Mouse (Mus musculus) cerebellum, postnatal 25 days (tissue): ENCODE measurements around the gene Ubr4.
"Not testable (repeated sequence)": the region's sequence is repeated elsewhere in the genome, so short reads cannot be mapped to it uniquely, and the experiment has no call there.

ENCODE experiments used
- DNase-seq, 2 experiments: peaks; one replicate each; pipeline ENCODE4 v3.0.0; 2021; ENCODE audit warnings: mixed read lengths in 2 of 2

The Ubr4 gene

GRCm38 (mm10) chr4:139360761-139361548 lies 8.5 kb downstream of the Ubr4 start:
- no peak for DNase-seq

GRCm38 (mm10) chr4:139367336-139367735 lies 14.9 kb downstream of the Ubr4 start:
- DNase-seq = no peak

GRCm38 (mm10) chr4:139368038-139368437 lies 15.6 kb downstream of the Ubr4 start:
- no peak for DNase-seq

- DNase-seq = no peak
These were observed 20.7 kb downstream of the Ubr4 start for GRCm38 (mm10) chr4:139373130-139373529.

- DNase-seq = no peak
These were observed 21.1 kb downstream of the Ubr4 start for GRCm38 (mm10) chr4:139373531-139373930.

GRCm38 (mm10) chr4:139379719-139380118 lies 27.3 kb downstream of the Ubr4 start:
- DNase-seq = no peak

GRCm38 (mm10) chr4:139380207-139380748 lies 27.9 kb downstream of the Ubr4 start:
- DNase-seq = peak; percentile 100

GRCm38 (mm10) chr4:139380775-139381451 lies 28.5 kb downstream of the Ubr4 start:
- DNase-seq = no peak

- no peak for DNase-seq
These were observed 29.0 kb downstream of the Ubr4 start for GRCm38 (mm10) chr4:139381452-139381845.

- DNase-seq = no peak
These were observed 29.8 kb downstream of the Ubr4 start for GRCm38 (mm10) chr4:139382231-139382630.

- DNase-seq = not testable (repeated sequence)
These were observed 33.4 kb downstream of the Ubr4 start for GRCm38 (mm10) chr4:139385841-139386240.

GRCm38 (mm10) chr4:139386869-139387319 lies 34.5 kb downstream of the Ubr4 start:
- DNase-seq = no peak

GRCm38 (mm10) chr4:139389557-139389956 lies 37.1 kb downstream of the Ubr4 start:
- DNase-seq = no peak

- no peak for DNase-seq
These were observed 43.0 kb downstream of the Ubr4 start for GRCm38 (mm10) chr4:139395431-139395830.

- no peak for DNase-seq
These were observed 48.1 kb downstream of the Ubr4 start for GRCm38 (mm10) chr4:139400487-139400886.

- DNase-seq = no peak
These were observed 50.8 kb downstream of the Ubr4 start for GRCm38 (mm10) chr4:139403214-139403613.

- peak; percentile 27 to 37 for DNase-seq
These were observed 58.9 kb downstream of the Ubr4 start for GRCm38 (mm10) chr4:139411351-139411750.

GRCm38 (mm10) chr4:139417868-139418267 lies 65.5 kb downstream of the Ubr4 start:
- no peak for DNase-seq

GRCm38 (mm10) chr4:139421621-139422020 lies 69.2 kb downstream of the Ubr4 start:
- no peak for DNase-seq

- no peak for DNase-seq
These were observed 70.0 kb downstream of the Ubr4 start for GRCm38 (mm10) chr4:139422409-139422808.

- DNase-seq = no peak
These were observed 70.9 kb downstream of the Ubr4 start for GRCm38 (mm10) chr4:139423270-139423669.

- peak; percentile 82 to 89 for DNase-seq
These were observed 77.8 kb downstream of the Ubr4 start for GRCm38 (mm10) chr4:139430176-139430575.

- DNase-seq = no peak
These were observed 78.5 kb downstream of the Ubr4 start for GRCm38 (mm10) chr4:139430891-139431290.
